Mouse (Mus musculus) brain, embryonic 14.5 days (tissue): Measurements from ENCODE around the gene Pou2f2. TPM values are rescaled to one million over a fixed set of nuclear protein-coding genes. Genes with fewer than 3 reads are reported as not detected.
"Not testable (repeated sequence)": the region's sequence is repeated elsewhere in the genome, so short reads cannot be mapped to it uniquely, and the experiment has no call there.

ENCODE experiments used
- DNase-seq: peaks from one replicate; pipeline ENCODE4 v3.0.0-alpha.2; 2011; ENCODE audit warnings: low read depth
- CTCF ChIP-seq: fragments of 200-500 bp; IDR thresholded peaks from 2 replicates; pipeline ENCODE4 v1.5.1; 2012; ENCODE audit warnings: inconsistent platforms, mild to moderate bottlenecking, moderate library complexity, borderline replicate concordance; ENCODE audit not compliant: insufficient read depth, insufficient read length; ENCODE audit errors: extremely low read depth
- POLR2A ChIP-seq: fragments of 200-500 bp; IDR thresholded peaks from 2 replicates; pipeline ENCODE4 v1.6.1; 2012; ENCODE audit warnings: mild to moderate bottlenecking, inconsistent platforms, borderline replicate concordance; ENCODE audit not compliant: poor library complexity, insufficient read depth, insufficient read length, severe bottlenecking; ENCODE audit errors: extremely low read depth
- polyA plus RNA-seq: library from polyadenylated mRNA; depleted of rRNA; stranded (reverse); fragments of >200 nt; gene quantifications from 2 replicates; pipeline ENCODE4 v1.2.3, GENCODE M21; 2012; rRNA removed

The Pou2f2 gene
- polyA plus RNA-seq, 1 experiment, result 57.5 TPM

DNA sequence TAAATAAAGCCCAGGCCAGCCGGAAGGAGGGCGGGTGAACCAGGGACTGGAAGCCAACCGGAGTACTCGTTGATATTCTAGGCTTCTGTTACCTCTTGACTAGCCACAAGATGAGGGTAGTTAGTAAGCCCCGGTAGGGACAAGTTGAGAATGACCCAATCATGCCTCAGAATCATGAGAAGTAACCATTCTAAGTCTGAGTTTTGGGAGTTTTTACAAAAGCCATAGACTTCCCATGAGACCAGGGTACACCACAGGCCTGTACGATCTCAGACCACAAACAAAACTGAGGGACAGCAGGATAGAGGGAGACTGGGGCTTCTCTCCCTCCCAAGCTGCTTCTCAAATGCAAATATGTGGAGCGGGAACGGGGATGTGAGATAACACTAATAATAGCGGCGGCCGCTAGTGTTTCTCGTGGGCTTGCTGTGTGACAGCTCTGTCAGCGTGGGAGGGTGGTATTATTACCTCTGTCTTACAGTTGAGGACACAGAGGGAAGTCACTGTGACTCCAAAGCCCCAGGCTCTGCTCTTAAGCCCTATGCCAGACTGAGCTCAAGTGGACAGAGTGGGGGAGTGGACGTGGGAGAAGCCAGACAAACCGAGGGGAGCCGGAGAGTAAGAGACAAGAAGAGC, 130.1 kb downstream of the Pou2f2 start:
- TF ChIP-seq POLR2A (no peak), CTCF (no peak)
- no peak for DNase-seq

DNA sequence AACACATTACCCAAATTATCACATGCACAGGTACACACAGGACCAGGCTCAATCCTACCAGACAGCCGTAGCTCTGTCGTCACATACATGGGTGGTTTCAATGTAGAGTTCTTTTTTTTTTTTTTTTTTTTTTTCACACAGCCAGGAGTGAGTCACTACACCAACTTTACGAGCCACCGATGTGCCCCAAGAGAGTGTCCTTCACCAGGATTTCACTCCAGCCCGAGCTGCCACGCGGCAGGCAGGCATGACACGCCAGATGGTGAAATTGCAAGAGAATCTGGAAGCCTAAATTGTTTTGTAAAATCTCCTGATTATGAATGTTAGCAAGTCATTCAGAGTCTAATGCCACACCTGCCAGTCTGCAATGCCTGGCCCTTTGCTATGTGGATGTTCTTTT, 132.2 kb downstream of the Pou2f2 start:
- no peak for TF ChIP-seq POLR2A
- no peak for TF ChIP-seq CTCF
- peak; percentile 25 for DNase-seq

DNA sequence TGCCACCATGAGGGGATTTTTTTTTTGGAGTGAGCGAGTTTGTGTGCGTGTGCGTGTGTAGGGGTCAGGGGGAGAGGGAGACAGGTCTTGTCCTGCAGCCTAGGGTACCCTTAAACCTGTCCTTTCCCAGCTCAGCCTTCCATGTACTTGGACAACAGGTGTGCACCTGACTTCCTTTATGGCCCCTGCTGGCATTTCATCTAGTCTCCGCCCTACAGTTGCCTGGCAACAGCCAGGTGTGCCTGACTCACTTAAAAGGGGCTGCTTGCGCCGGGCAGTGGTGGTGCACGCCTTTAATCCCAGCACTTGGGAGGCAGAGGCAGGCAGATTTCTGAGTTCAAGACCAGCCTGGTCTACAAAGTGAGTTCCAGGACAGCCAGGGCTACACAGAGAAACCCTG, 134.9 kb downstream of the Pou2f2 start:
- DNase-seq, result not testable (repeated sequence)

DNA sequence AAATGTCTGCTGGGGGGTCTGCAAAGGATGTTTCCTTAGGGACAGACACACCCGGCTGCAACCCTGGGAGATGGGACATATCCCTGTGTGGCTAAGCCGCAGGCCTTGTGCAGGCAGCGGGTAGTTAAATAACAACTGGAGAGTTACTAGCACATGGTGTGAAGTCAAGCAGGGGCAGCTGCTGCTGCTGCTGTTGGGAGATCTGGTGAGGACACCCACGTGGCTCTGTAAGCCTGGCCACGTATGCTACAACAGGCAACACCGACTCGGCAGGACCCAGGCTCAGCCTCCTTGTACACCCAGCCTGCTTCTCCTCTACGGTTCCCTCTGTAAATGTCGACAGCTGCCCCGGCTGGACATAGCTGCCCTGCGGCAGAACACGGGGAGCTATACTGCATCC, 137.6 kb downstream of the Pou2f2 start:
- TF ChIP-seq CTCF (no peak), POLR2A (no peak)
- DNase-seq, result no peak

Other genes with a start within 250 kb of the Pou2f2 start
- gene Gm4881, start 235.2 kb downstream of the Pou2f2 start, polyA plus RNA-seq, result 5.9 and 11.2 TPM in 2 replicates
- 244 and 306 TPM in 2 replicates for gene Rabac1, start 207.0 kb downstream of the Pou2f2 start, polyA plus RNA-seq
- 160 and 331 TPM in 2 replicates for gene Atp1a3, start 173.8 kb downstream of the Pou2f2 start, polyA plus RNA-seq
- 155 and 186 TPM in 2 replicates for gene Grik5, start 107.4 kb downstream of the Pou2f2 start, polyA plus RNA-seq
- gene Zfp574, start 107.2 kb downstream of the Pou2f2 start, polyA plus RNA-seq, result 45.4 and 46.2 TPM in 2 replicates
- 19.1 and 19.7 TPM in 2 replicates for gene Dedd2, start 40.9 kb upstream of the Pou2f2 start, polyA plus RNA-seq
- 9.0 and 10.0 TPM in 2 replicates for gene Zfp526, start 41.7 kb upstream of the Pou2f2 start, polyA plus RNA-seq
- gene Gsk3a, start 58.1 kb upstream of the Pou2f2 start, polyA plus RNA-seq, result 224 and 265 TPM in 2 replicates
- 20.2 and 28.4 TPM in 2 replicates for gene Erf, start 71.0 kb upstream of the Pou2f2 start, polyA plus RNA-seq
- gene Cic, start 88.0 kb upstream of the Pou2f2 start, polyA plus RNA-seq, result 107 and 149 TPM in 2 replicates
- gene Pafah1b3, start 118.3 kb upstream of the Pou2f2 start, polyA plus RNA-seq, result 640 and 871 TPM in 2 replicates
- 2.8 and 2.9 TPM in 2 replicates for gene Prr19, start 121.7 kb upstream of the Pou2f2 start, polyA plus RNA-seq
- 163 and 167 TPM in 2 replicates for gene Tmem145, start 126.4 kb upstream of the Pou2f2 start, polyA plus RNA-seq
- gene Megf8, start 137.4 kb upstream of the Pou2f2 start, polyA plus RNA-seq, result 53.0 and 60.7 TPM in 2 replicates
- 1.2 TPM in 1 of 2 replicates, not detected in the other for gene Cnfn, start 190.0 kb upstream of the Pou2f2 start, polyA plus RNA-seq
- 12.0 and 13.0 TPM in 2 replicates for gene Lipe, start 219.0 kb upstream of the Pou2f2 start, polyA plus RNA-seq
- gene Cxcl17, start 233.2 kb upstream of the Pou2f2 start, polyA plus RNA-seq, result not detected in 2 replicates